Mouse (Mus musculus) cerebellum, adult 8-10 months (tissue): ENCODE measurements around the gene Nectin2.

Source experiments
- DNase-seq: peaks from one replicate; pipeline ENCODE4 v3.0.0; 2022

Nectin2 gene

GRCm38 (mm10) chr7:19769001-19769400 lies 18.7 kb upstream of the Nectin2 start:
- DNase-seq, result no peak

GRCm38 (mm10) chr7:19768251-19768650 lies 18.0 kb upstream of the Nectin2 start:
- no peak for DNase-seq

GRCm38 (mm10) chr7:19764581-19764980 lies 14.3 kb upstream of the Nectin2 start:
- DNase-seq, result no peak

GRCm38 (mm10) chr7:19763829-19764477 lies 13.7 kb upstream of the Nectin2 start:
- no peak for DNase-seq

- no peak for DNase-seq
These were observed 12.0 kb upstream of the Nectin2 start for GRCm38 (mm10) chr7:19762283-19762682.

GRCm38 (mm10) chr7:19760021-19760420 lies 9.7 kb upstream of the Nectin2 start:
- DNase-seq, result no peak

GRCm38 (mm10) chr7:19758623-19759022 lies 8.3 kb upstream of the Nectin2 start:
- DNase-seq, result no peak

- no peak for DNase-seq
These were observed 5.8 kb upstream of the Nectin2 start for GRCm38 (mm10) chr7:19755851-19756786.

- no peak for DNase-seq
These were observed 4.7 kb upstream of the Nectin2 start for GRCm38 (mm10) chr7:19755008-19755407.

- no peak for DNase-seq
These were observed 3.8 kb upstream of the Nectin2 start for GRCm38 (mm10) chr7:19754065-19754464.

- DNase-seq, result no peak
These were observed 3.3 kb upstream of the Nectin2 start for GRCm38 (mm10) chr7:19753587-19753986.

- DNase-seq, result no peak
These were observed 2.4 kb upstream of the Nectin2 start for GRCm38 (mm10) chr7:19752652-19753051.

GRCm38 (mm10) chr7:19751070-19751383 lies 744 bp upstream of the Nectin2 start:
- DNase-seq, result no peak

GRCm38 (mm10) chr7:19749389-19750216 lies 680 bp downstream of the Nectin2 start:
- DNase-seq, result peak; percentile 67

GRCm38 (mm10) chr7:19748219-19749195 lies 1.8 kb downstream of the Nectin2 start:
- no peak for DNase-seq

- no peak for DNase-seq
These were observed 2.7 kb downstream of the Nectin2 start for GRCm38 (mm10) chr7:19747420-19748218.

- no peak for DNase-seq
These were observed 3.7 kb downstream of the Nectin2 start for GRCm38 (mm10) chr7:19746426-19747201.

GRCm38 (mm10) chr7:19745971-19746370 lies 4.3 kb downstream of the Nectin2 start:
- no peak for DNase-seq

- DNase-seq, result no peak
These were observed 5.5 kb downstream of the Nectin2 start for GRCm38 (mm10) chr7:19744590-19745385.

- DNase-seq, result no peak
These were observed 6.5 kb downstream of the Nectin2 start for GRCm38 (mm10) chr7:19743791-19744190.
